Mouse (Mus musculus) C2C12 (cell line): ENCODE measurements around the gene Lypd4. TPM values are rescaled to one million over a fixed set of nuclear protein-coding genes. Genes with fewer than 3 reads are reported as not detected.

Source experiments
- H3K27me3 ChIP-seq: one replicate; pipeline ENCODE4 v1.6.1; 2011; ENCODE audit not compliant: control insufficient read depth, insufficient read depth, insufficient read length
- H3K36me3 ChIP-seq: one replicate; pipeline ENCODE4 v1.6.1; 2011; ENCODE audit not compliant: control insufficient read depth, insufficient read depth
- H3K4me3 ChIP-seq: one replicate; pipeline ENCODE4 v1.5.1; 2011; ENCODE audit warnings: mild to moderate bottlenecking, control low read depth; ENCODE audit not compliant: poor library complexity, insufficient read depth, severe bottlenecking
- H3K79me2 ChIP-seq: one replicate; pipeline ENCODE4 v1.6.1; 2011; ENCODE audit not compliant: control insufficient read depth, insufficient read depth
- H3K79me3 ChIP-seq: one replicate; pipeline ENCODE4 v1.6.1; 2011; ENCODE audit warnings: low read depth, control low read depth
- H3ac ChIP-seq: one replicate; pipeline ENCODE3; 2011; ENCODE audit warnings: low read depth; ENCODE audit not compliant: control insufficient read depth, insufficient read length
- CEBPB ChIP-seq: IDR thresholded peaks from one replicate; pipeline ENCODE4 v1.6.1; 2011; ENCODE audit warnings: low read depth, mild to moderate bottlenecking, control low read depth, moderate library complexity
- CTCF ChIP-seq: IDR thresholded peaks from one replicate; pipeline ENCODE4 v1.5.1; 2011; ENCODE audit not compliant: control insufficient read depth, insufficient read depth, insufficient read length
- FOSL1 ChIP-seq: IDR thresholded peaks from one replicate; pipeline ENCODE4 v1.8.0; 2011; ENCODE audit warnings: mild to moderate bottlenecking, low read length; ENCODE audit not compliant: poor library complexity, insufficient read depth, severe bottlenecking
- MAX ChIP-seq: IDR thresholded peaks from one replicate; pipeline ENCODE4 v1.6.1; 2011; ENCODE audit warnings: mild to moderate bottlenecking, control low read depth
- MYOD1 ChIP-seq: IDR thresholded peaks from one replicate; pipeline ENCODE4 v1.6.1; 2011; ENCODE audit warnings: low read depth; ENCODE audit not compliant: control insufficient read depth, insufficient read length
- MYOG ChIP-seq: IDR thresholded peaks from one replicate; pipeline ENCODE4 v1.6.1; 2011; ENCODE audit not compliant: control insufficient read depth, insufficient read length; ENCODE audit errors: extremely low read depth
- USF1 ChIP-seq: IDR thresholded peaks from one replicate; pipeline ENCODE4 v1.6.1; 2011; ENCODE audit warnings: low read depth, mild to moderate bottlenecking, control low read depth, moderate library complexity
- polyA plus RNA-seq: library from polyadenylated mRNA; unstranded; fragments of >200 nt; fragmentation: generic; extraction: Trizol; gene quantifications from one replicate; pipeline ENCODE4 v1.2.1, GENCODE M21; 2012; ENCODE audit warnings: missing spikeins

The Lypd4 gene
- polyA plus RNA-seq, 1 experiment, result not detected

- Histone ChIP-seq H3K79me3 (peaks cover 19% of the 10 kb centered on the region), H3K79me2 (peaks cover 29% of the 10 kb centered on the region), H3K36me3 (peaks cover 47% of the 10 kb centered on the region), H3K27me3 (no peaks in the 10 kb centered on the region), H3K4me3 (no peak overlapping the region), H3ac (no peak overlapping the region)
- TF ChIP-seq FOSL1 (no peak), CTCF (no peak), USF1 (no peak), MAX (no peak), MYOG (no peak), MYOD1 (no peak), CEBPB (no peak)
These were observed 21.7 kb upstream of the Lypd4 start for GRCm38 (mm10) chr7:24891241-24892124.

GRCm38 (mm10) chr7:24890281-24891216 is 20.8 kb upstream of the Lypd4 start:
- H3K79me3 ChIP-seq, result peaks cover 29% of the 10 kb centered on the region
- no peak overlapping the region for H3ac ChIP-seq
- no peak overlapping the region for H3K4me3 ChIP-seq
- TF ChIP-seq MAX (no peak), MYOG (no peak), CTCF (peak; percentile 89)
- H3K36me3 ChIP-seq, result peaks cover 57% of the 10 kb centered on the region
- H3K27me3 ChIP-seq, result no peaks in the 10 kb centered on the region
- peaks cover 38% of the 10 kb centered on the region for H3K79me2 ChIP-seq

DNA sequence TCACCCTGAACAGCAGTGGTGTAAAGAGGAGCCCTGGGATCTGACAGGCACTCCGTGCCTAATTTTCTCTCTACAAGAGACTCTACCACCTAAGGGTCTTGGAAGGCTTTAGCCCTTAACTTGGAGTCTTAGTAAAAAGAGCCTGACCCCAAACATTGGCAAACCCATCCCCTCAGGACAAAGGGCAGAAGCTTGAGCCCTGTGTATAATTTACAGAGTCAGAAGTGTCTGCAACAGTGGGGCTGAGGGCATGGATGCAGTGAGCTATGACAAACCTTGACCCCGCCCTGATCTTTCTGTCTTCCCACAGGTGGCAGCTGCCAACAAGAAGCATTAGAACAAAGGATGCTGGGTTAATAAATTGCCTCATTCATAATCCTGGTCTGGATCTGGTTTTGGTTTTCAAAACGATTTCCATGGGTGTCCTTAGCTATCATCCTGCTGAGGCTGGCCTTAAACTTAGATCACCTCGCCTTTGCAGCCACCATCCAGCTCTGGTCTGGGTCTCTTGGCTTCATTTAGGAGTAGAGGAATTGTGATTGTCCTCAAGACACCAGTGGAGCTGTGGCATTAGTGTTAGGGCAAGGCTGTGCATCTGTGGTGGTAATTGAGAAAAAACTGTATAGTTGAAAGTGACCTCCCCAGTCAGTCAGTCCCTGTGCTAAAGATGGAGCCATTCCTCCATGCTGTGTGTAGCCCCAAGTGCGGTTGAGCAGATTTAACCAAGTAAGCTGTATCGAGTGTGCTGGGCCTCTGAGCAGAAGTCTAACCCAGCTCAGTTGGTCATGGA is 19.9 kb upstream of the Lypd4 start:
- peaks cover 64% of the 10 kb centered on the region for H3K36me3 ChIP-seq
- TF ChIP-seq CEBPB (no peak), USF1 (no peak), MAX (no peak), MYOG (no peak), CTCF (no peak), MYOD1 (no peak), FOSL1 (no peak)

DNA sequence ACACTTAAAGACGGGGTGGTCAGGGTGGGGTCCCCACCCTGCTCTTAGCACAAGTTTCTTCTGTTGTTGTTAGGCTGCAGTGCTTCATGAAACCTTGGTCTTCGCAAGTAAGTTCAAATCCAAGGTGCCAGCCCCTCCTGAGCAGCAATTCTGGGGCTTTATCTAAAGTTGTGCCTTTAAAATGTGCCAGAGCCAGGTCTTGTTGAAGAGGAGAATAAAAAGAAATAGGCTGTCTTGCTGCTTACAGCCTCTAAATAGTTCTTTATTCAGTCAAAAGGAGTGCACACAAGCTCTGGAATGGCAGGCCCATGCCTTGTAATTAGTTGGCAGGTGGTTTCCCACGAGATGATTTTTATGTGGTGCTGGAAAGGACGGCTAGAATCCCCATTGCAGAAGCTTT is 17.4 kb upstream of the Lypd4 start:
- Histone ChIP-seq H3K79me3 (peaks cover 38% of the 10 kb centered on the region), H3K27me3 (no peaks in the 10 kb centered on the region), H3K4me3 (peak overlapping the region; percentile 93), H3ac (peak overlapping the region; percentile 65), H3K36me3 (peaks cover 64% of the 10 kb centered on the region), H3K79me2 (peaks cover 50% of the 10 kb centered on the region)
- no peak for TF ChIP-seq MYOD1
- TF ChIP-seq MAX, result no peak
- TF ChIP-seq USF1, result no peak
- TF ChIP-seq MYOG, result no peak
- no peak for TF ChIP-seq FOSL1
- TF ChIP-seq CEBPB, result no peak
- no peak for TF ChIP-seq CTCF

More for the DNA sequence above, 19.9 kb upstream of the Lypd4 start:
- H3K4me3 ChIP-seq, result no peak overlapping the region
- H3ac ChIP-seq, result no peak overlapping the region
- no peaks in the 10 kb centered on the region for H3K27me3 ChIP-seq
- peaks cover 38% of the 10 kb centered on the region for H3K79me3 ChIP-seq
- H3K79me2 ChIP-seq, result peaks cover 48% of the 10 kb centered on the region

GRCm38 (mm10) chr7:24886308-24886633 is 16.5 kb upstream of the Lypd4 start:
- Histone ChIP-seq H3K36me3 (peaks cover 64% of the 10 kb centered on the region), H3K27me3 (no peaks in the 10 kb centered on the region), H3ac (peak overlapping the region; percentile 64), H3K79me2 (peaks cover 50% of the 10 kb centered on the region), H3K4me3 (peak overlapping the region; percentile 93), H3K79me3 (peaks cover 38% of the 10 kb centered on the region)
- no peak for TF ChIP-seq CTCF
- TF ChIP-seq MYOD1, result no peak
- no peak for TF ChIP-seq MYOG
- no peak for TF ChIP-seq FOSL1
- no peak for TF ChIP-seq USF1
- TF ChIP-seq MAX, result no peak
- TF ChIP-seq CEBPB, result no peak
